Comparison of ENCODE assay signal across 7 mouse cellular contexts in genomic region chr6:88074752-88075554, GRCm38 (mm10). TPM values are rescaled to one million over a fixed set of nuclear protein-coding genes. Genes with fewer than 3 reads are reported as not detected.
DNase-seq lines count a peak whose midpoint lies in the region; ATAC-seq lines count a peak whose summit lies in the region.

No protein-coding gene starts in this region.

- H3K36me3 ChIP-seq in intestine, embryonic 16.5 days (ENCODE audit: control insufficient read depth, insufficient read depth, low read length), result no peaks in the 10 kb centered on the region
- no peaks in the 10 kb centered on the region for H3K36me3 ChIP-seq in midbrain, embryonic 11.5 days (ENCODE audit: control insufficient read depth, insufficient read depth, low read length)

- ATAC-seq in intestine, embryonic 16.5 days, result peak; percentile 97
- peak; percentile 98 for ATAC-seq in midbrain, embryonic 11.5 days (ENCODE audit: low FRiP score)

- 4% methylated on average over 32 of the region's 32 CpGs for WGBS in intestine, embryonic 16.5 days
- 4% methylated on average over 32 of the region's 32 CpGs for WGBS in midbrain, embryonic 11.5 days

- DNase-seq in adrenal gland, adult 8-10 months, result peak; percentile 96
- peak; percentile 94 for DNase-seq in embryo, embryonic 9.5 days (ENCODE audit: extremely low spot score)
- DNase-seq in gastrocnemius, postnatal 4 days (ENCODE audit: low spot score in 2 of 2), result peak; percentile 85 to 94
- DNase-seq in left cerebral cortex, postnatal 36 days (ENCODE audit: low spot score in 2 of 2), result peak; percentile 92 to 93
- peak; percentile 99 for DNase-seq in midbrain, embryonic 11.5 days (ENCODE audit: low spot score, missing footprints)
- peak; percentile 97 for DNase-seq in skeletal muscle tissue, adult 2 months (ENCODE audit: low read depth, low spot score)

- intact Hi-C loops in left cerebral cortex, postnatal 36 days (cut with DNase I), result loop anchor here (1.0 to 10.0 kb wide), 3 partner anchors 30 to 160 kb away; partner anchors contain the start of genes Hmces and Rab7

- H3K4me1 ChIP-seq in intestine, embryonic 16.5 days (ENCODE audit: control insufficient read depth, insufficient read depth, low read length), result 0 out of 2 replicates have a peak, but pooled peaks cover 2% of the 10 kb centered on the region
- no peaks in the 10 kb centered on the region for H3K4me1 ChIP-seq in midbrain, embryonic 11.5 days (ENCODE audit: control insufficient read depth, insufficient read depth, low read length)

- H3K4me3 ChIP-seq in intestine, embryonic 16.5 days (ENCODE audit: low read length), result peak overlapping the region; percentile 50
- H3K4me3 ChIP-seq in midbrain, embryonic 11.5 days (ENCODE audit: low read depth, low read length), result peak overlapping the region; percentile 40

- H3K9ac ChIP-seq in intestine, embryonic 16.5 days (ENCODE audit: low read depth, low read length), result peak overlapping the region; percentile 75
- H3K9ac ChIP-seq in midbrain, embryonic 11.5 days (ENCODE audit: low read length), result peak overlapping the region; percentile 79

- peak overlapping the region; percentile 85 for H3K4me2 ChIP-seq in intestine, embryonic 16.5 days (ENCODE audit: low read depth, low read length)
- H3K4me2 ChIP-seq in midbrain, embryonic 11.5 days, result peak overlapping the region; percentile 69

- H3K27ac ChIP-seq in intestine, embryonic 16.5 days (ENCODE audit: low read length), result peak overlapping the region; percentile 90
- peak overlapping the region; percentile 83 for H3K27ac ChIP-seq in midbrain, embryonic 11.5 days (ENCODE audit: low read depth, low read length)

- H3K9me3 ChIP-seq in intestine, embryonic 16.5 days (ENCODE audit: control insufficient read depth, low read length), result no peaks in the 10 kb centered on the region
- H3K9me3 ChIP-seq in midbrain, embryonic 11.5 days (ENCODE audit: control insufficient read depth, low read length), result no peaks in the 10 kb centered on the region

- H3K27me3 ChIP-seq in intestine, embryonic 16.5 days (replicated peaks; ENCODE audit: control insufficient read depth, insufficient read depth, low read length), result no peaks in the 10 kb centered on the region
- H3K27me3 ChIP-seq in midbrain, embryonic 11.5 days (ENCODE audit: control insufficient read depth, insufficient read depth, low read length), result no peaks in the 10 kb centered on the region

RNA-seq across cellular contexts. Expression of gene Rpn1, which starts 9.3 kb away (rescaled TPM):
- total RNA-seq in adrenal gland, adult 8-10 months (2022), result 100 to 1,000 TPM; 275 to 361 (median 317) TPM
- total RNA-seq in gastrocnemius, postnatal 4 days (2021), result 100 to 1,000 TPM; 101 to 110 TPM
- polyA plus RNA-seq in intestine, embryonic 16.5 days (2015; fragmentation: Nextera tagmentation; extraction: Ambion mirVana), result 453 and 462 TPM in 2 replicates
- 100 to 1,000 TPM; 165 to 167 TPM for total RNA-seq in left cerebral cortex, postnatal 36 days (2021)
- 267 and 272 TPM in 2 replicates for polyA plus RNA-seq in midbrain, embryonic 11.5 days (2014; fragmentation: Nextera tagmentation; extraction: Ambion mirVana)

RNA-seq across cellular contexts. Expression of gene Rab7, which starts 29.9 kb away (rescaled TPM):
- total RNA-seq in adrenal gland, adult 8-10 months (2022), result 100 to 1,000 TPM; 310 to 390 (median 354) TPM
- 100 to 1,000 TPM; 193 to 208 TPM for total RNA-seq in gastrocnemius, postnatal 4 days (2021)
- polyA plus RNA-seq in intestine, embryonic 16.5 days (2015; fragmentation: Nextera tagmentation; extraction: Ambion mirVana), result 286 and 289 TPM in 2 replicates
- total RNA-seq in left cerebral cortex, postnatal 36 days (2021), result 100 to 1,000 TPM; 323 to 336 TPM
- 251 and 267 TPM in 2 replicates for polyA plus RNA-seq in midbrain, embryonic 11.5 days (2014; fragmentation: Nextera tagmentation; extraction: Ambion mirVana)

Comparison
In these comparisons a context has a peak if more than half of its experiments do, and no peak if none do; other contexts are left out.
1. Peak in every context shown above with its lines: DNase-seq, ATAC-seq, H3K4me3 ChIP-seq and H3K27ac ChIP-seq.